Mouse (Mus musculus) kidney, embryonic 15.5 days (tissue): ENCODE data around the gene Hist1h2br. TPM values are rescaled to one million over a fixed set of nuclear protein-coding genes. Genes with fewer than 3 reads are reported as not detected.
"Not testable (repeated sequence)": the region's sequence is repeated elsewhere in the genome, so short reads cannot be mapped to it uniquely, and the experiment has no call there.

ENCODE experiments used
- ATAC-seq: fragments of 200-750 bp; cut with Nextera tagmentation; replicated peaks from 2 replicates; pipeline ENCODE4 v1.8.0; 2017; ENCODE audit warnings: moderate TSS enrichment; ENCODE audit not compliant: low FRiP score
- H3K27ac ChIP-seq: fragments of 300-500 bp; sonication (generic); 2 replicates; pipeline ENCODE4 v1.5.1; 2015; ENCODE audit warnings: mild to moderate bottlenecking, inconsistent platforms
- H3K27me3 ChIP-seq: fragments of 300-500 bp; sonication (generic); 2 replicates; pipeline ENCODE4 v1.6.1; 2015; ENCODE audit warnings: inconsistent platforms
- H3K36me3 ChIP-seq: fragments of 300-500 bp; sonication (generic); 2 replicates; pipeline ENCODE4 v1.6.1; 2015; ENCODE audit warnings: inconsistent platforms
- H3K4me1 ChIP-seq: fragments of 300-500 bp; sonication (generic); 2 replicates; pipeline ENCODE4 v1.6.1; 2015; ENCODE audit warnings: inconsistent platforms
- H3K4me2 ChIP-seq: fragments of 300-500 bp; sonication (generic); 2 replicates; pipeline ENCODE4 v1.6.1; 2015; ENCODE audit warnings: moderate library complexity, mild to moderate bottlenecking, inconsistent platforms
- H3K4me3 ChIP-seq: fragments of 300-500 bp; sonication (generic); replicated peaks from 2 replicates; pipeline ENCODE4 v1.5.1; 2015; ENCODE audit warnings: mild to moderate bottlenecking, inconsistent platforms
- H3K9ac ChIP-seq: fragments of 300-500 bp; sonication (generic); 2 replicates; pipeline ENCODE4 v1.6.1; 2015; ENCODE audit warnings: mild to moderate bottlenecking, inconsistent platforms
- H3K9me3 ChIP-seq: fragments of 300-500 bp; sonication (generic); replicated peaks from 2 replicates; pipeline ENCODE4 v1.6.1; 2016; ENCODE audit warnings: inconsistent platforms
- WGBS: fragments of 180-500 bp; shearing (Covaris S2); methylation state at CpG from one replicate; pipeline ENCODE4 v1.1.7; 2015; ENCODE audit warnings: mixed read lengths; 5-methylcytosine and 5-hydroxymethylcytosine counted together
- polyA plus RNA-seq: library from polyadenylated mRNA; unstranded; fragments of >200 nt; fragmentation: Nextera tagmentation; extraction: Ambion mirVana; gene quantifications from 2 replicates; pipeline ENCODE4 v1.2.1, GENCODE M21; 2015

Gene Hist1h2br
- polyA plus RNA-seq, 1 experiment from 2014 or later = 28.8 TPM

DNA sequence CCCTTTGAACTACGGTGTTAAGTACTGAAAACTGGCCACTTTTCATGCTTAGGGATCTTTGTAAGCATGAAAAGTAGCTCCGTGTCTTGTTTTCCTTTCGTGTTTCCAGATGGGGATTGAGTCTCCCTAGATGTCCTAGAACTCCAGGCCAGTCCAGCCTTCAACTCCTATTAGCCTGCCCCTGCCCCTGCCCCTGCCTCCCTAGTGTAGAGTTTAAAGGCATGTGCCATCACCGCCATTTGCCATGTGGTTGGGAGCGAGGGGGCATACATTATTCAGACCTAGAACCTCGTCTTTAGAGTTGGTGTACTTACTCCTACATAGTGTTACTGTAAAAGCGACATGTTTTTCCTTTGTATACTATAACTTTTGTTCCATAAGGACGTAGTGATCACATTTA is 22.5 kb upstream of the Hist1h2br start:
- not testable (repeated sequence) for H3K4me3 ChIP-seq, H3K36me3 ChIP-seq, H3K4me2 ChIP-seq, H3K4me1 ChIP-seq, H3K27ac ChIP-seq, H3K9me3 ChIP-seq, H3K9ac ChIP-seq, H3K27me3 ChIP-seq
- WGBS = no CpG with 5 or more reads among the region's 8 CpGs
- ATAC-seq = peak; percentile 34

DNA sequence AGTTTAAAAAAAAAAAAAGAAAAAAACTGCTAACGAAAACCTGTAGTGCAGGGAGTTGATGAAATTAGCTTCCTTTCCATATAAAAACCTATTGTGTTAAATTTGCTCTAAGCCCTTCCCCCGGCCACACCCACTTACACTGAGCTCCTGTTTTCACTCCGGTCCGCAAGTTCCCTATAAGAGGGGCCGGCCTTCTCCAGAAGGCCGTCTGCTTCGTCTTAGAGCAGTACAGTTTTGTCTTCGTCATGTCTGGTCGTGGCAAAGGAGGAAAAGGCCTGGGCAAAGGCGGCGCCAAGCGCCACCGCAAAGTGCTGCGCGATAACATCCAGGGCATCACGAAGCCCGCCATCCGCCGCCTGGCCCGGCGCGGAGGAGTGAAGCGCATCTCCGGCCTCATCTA is 22.0 kb upstream of the Hist1h2br start, which contains the start of gene Hist1h4m:
Gene Hist1h4m (plus strand): TSS at position 208 of the 400 bp plus-strand sequence.
- H3K27ac ChIP-seq = peak within 1 kb of the TSS; percentile 75
- H3K9ac ChIP-seq, H3K9me3 ChIP-seq, H3K27me3 ChIP-seq, H3K36me3 ChIP-seq, H3K4me1 ChIP-seq: not testable (repeated sequence)
- ATAC-seq = peak; percentile 41
- peak within 1 kb of the TSS; percentile 50 for H3K4me2 ChIP-seq
- WGBS = no CpG with 5 or more reads among the region's 24 CpGs
- H3K4me3 ChIP-seq = peak within 1 kb of the TSS; percentile 25; the same call in 1 of the 2 replicates

DNA sequence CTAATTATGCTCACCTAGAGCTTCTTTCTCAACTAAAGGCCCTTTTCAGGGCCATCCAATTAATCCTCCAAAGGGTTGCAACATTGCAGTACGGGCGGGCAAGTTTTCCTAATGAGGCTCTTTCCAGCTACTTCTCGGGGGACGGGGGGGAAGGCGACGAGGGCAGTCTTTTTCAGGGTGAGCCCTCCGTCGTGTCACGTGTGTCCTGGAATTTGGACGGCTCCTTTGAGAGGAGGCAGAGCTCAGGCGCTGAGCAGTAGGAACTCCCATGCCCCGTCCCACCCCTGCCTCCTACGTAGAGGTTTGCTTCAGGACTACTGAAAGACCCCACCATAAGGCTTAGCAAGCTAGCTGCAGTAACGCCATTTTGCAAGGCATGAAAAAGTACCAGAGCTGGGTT is 21.5 kb upstream of the Hist1h2br start:
- H3K9ac ChIP-seq, H3K36me3 ChIP-seq, H3K27me3 ChIP-seq, H3K4me1 ChIP-seq, H3K9me3 ChIP-seq: not testable (repeated sequence)
- Histone ChIP-seq H3K4me2 (peak overlapping the region; percentile 50), H3K27ac (peak overlapping the region; percentile 75), H3K4me3 (peak overlapping the region; percentile 25; the same call in 1 of the 2 replicates)
- WGBS = under 1% methylated on average over 14 of the region's 14 CpGs
- ATAC-seq = peak; percentile 47

DNA sequence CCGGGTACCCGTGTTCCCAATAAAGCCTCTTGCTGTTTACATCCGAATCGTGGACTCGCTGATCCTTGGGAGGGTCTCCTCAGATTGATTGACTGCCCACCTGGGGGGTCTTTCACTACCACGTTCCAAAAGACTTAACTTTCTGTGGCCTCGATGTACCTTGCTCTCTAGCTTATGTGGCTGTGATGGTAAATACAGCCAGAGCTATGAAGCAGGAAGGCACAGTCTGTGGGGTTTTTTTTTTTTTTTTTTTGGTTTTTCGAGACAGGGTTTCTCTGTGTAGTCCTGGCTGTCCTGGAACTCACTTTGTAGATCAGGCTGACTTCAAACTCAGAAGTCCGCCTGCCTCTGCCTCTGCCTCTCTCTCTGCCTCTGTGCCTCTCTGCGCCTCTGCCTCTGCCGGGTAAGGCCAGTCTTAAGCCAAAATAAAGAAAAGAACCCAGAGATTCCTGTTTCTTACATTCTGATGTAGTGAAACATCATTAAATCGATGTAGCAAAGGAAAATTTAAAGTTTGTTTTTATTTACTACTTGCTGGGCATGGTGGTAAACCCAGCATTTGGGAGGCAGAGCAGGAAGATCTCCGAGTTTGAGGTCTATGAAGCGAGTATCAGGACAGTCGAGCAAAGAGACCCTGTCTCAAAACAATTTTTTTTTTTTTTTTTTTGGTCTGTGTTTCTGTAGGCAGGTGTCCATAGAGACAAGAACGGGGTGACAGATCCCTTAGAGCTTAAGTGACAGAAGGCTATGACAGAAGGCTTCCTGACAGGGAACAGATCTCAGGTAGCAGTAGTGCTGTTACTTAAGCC is 13.3 kb upstream of the Hist1h2br start:
- H3K27ac ChIP-seq, H3K9me3 ChIP-seq, H3K4me2 ChIP-seq, H3K27me3 ChIP-seq, H3K36me3 ChIP-seq, H3K4me3 ChIP-seq, H3K4me1 ChIP-seq, ATAC-seq, H3K9ac ChIP-seq: not testable (repeated sequence)
- WGBS = 80% methylated on average over 7 of the region's 16 CpGs

DNA sequence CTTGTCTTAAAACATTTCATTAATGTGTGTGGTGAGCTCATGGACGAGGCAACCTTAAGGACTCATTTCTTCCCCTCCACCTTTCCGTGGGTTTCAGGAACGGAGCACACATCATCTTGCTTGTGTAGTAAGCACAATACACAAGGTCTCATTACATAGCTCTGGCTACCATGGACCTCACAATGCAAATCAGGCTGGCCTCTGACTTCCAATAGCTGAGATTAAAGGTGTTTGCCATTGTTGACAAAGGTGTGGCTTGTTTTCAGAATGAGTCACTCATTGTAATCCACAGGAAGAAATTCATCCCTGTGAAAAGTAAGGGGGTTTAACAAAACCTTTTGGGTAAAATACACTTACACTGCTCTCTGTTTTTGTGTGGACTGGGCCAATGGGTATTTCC is 5.0 kb upstream of the Hist1h2br start:
- Histone ChIP-seq H3K27me3 (no peaks in the 10 kb centered on the region), H3K9me3 (no peaks in the 10 kb centered on the region), H3K4me1 (no peaks in the 10 kb centered on the region), H3K9ac (no peak overlapping the region), H3K4me2 (no peak overlapping the region), H3K36me3 (no peaks in the 10 kb centered on the region; the same call in 1 of the 2 replicates), H3K4me3 (no peak overlapping the region), H3K27ac (no peak overlapping the region)
- no peak for ATAC-seq
- WGBS = 92% methylated on average over 3 of the region's 3 CpGs

DNA sequence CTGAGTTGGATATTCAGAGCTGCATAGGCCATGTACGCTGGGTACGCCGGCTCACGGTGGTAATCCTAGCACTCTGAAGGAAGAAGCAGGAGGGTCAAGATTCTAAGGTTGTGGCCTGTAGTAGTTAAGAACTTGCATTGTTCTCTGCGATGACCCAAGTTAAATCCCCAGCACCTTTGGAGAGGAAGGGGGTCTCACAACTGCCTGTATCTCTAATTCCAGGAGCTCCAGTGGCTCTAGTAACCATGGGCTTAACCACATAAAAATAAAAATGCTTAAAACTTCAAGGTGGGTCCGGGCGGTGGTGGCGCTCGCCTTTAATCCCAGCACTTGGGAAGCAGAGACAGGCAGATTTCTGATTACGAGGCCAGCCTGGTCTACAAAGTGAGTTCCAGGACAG is 3.2 kb upstream of the Hist1h2br start:
- Histone ChIP-seq H3K4me3 (no peak overlapping the region), H3K4me1 (no peaks in the 10 kb centered on the region), H3K9ac (no peak overlapping the region), H3K36me3 (no peaks in the 10 kb centered on the region; the same call in 1 of the 2 replicates), H3K9me3 (no peaks in the 10 kb centered on the region), H3K27ac (no peak overlapping the region), H3K27me3 (no peaks in the 10 kb centered on the region), H3K4me2 (peak overlapping the region; percentile 25; the same call in 1 of the 2 replicates)
- no peak for ATAC-seq
- WGBS = 88% methylated on average over 10 of the region's 10 CpGs

DNA sequence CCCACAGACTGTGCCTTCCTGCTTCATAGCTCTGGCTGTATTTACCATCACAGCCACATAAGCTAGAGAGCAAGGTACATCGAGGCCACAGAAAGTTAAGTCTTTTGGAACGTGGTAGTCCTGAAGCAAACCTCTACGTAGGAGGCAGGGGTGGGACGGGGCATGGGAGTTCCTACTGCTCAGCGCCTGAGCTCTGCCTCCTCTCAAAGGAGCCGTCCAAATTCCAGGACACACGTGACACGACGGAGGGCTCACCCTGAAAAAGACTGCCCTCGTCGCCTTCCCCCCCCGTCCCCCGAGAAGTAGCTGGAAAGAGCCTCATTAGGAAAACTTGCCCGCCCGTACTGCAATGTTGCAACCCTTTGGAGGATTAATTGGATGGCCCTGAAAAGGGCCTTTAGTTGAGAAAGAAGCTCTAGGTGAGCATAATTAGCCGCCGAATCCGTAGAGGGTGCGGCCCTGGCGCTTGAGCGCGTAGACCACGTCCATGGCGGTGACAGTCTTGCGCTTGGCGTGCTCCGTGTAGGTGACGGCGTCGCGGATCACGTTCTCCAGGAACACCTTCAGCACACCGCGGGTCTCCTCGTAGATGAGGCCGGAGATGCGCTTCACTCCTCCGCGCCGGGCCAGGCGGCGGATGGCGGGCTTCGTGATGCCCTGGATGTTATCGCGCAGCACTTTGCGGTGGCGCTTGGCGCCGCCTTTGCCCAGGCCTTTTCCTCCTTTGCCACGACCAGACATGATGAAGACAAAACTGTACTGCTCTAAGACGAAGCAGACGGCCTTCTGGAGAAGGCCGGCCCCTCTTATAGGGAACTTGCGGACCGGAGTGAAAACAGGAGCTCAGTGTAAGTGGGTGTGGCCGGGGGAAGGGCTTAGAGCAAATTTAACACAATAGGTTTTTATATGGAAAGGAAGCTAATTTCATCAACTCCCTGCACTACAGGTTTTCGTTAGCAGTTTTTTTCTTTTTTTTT is 1.8 kb upstream of the Hist1h2br start, which contains the start of gene Hist1h4n:
Gene Hist1h4n (minus strand): TSS at position 779 of the 977 bp plus-strand sequence.
- H3K9me3 ChIP-seq, H3K36me3 ChIP-seq, H3K4me1 ChIP-seq, H3K9ac ChIP-seq, H3K27me3 ChIP-seq: not testable (repeated sequence)
- peak within 1 kb of the TSS; percentile 47 for H3K4me2 ChIP-seq
- under 1% methylated on average over 28 of the region's 58 CpGs for WGBS
- H3K4me3 ChIP-seq = peak within 1 kb of the TSS; percentile 31
- peak within 1 kb of the TSS; percentile 66 for H3K27ac ChIP-seq
- peak; percentile 87 for ATAC-seq

DNA sequence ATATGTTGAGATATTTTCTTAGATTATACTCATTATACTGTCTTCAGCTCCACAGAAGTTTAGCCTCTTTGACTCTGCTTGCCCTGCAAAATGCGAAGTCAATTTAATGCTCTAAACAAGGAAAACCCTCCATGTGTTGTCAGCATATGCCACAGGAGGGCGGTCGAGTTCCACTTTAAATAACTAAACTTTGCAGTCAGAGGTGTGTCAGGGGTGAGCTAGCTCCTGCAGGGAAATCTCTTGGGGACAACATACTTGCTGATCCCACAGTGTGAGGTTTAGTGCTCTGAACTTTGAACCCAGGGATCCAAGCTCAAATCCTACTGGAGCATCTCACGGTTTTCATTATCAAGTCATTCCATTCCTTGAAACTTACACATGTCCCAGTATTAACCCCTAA is 7.0 kb downstream of the Hist1h2br start:
- not testable (repeated sequence) for H3K4me2 ChIP-seq, H3K4me3 ChIP-seq, H3K27ac ChIP-seq, H3K27me3 ChIP-seq, H3K9ac ChIP-seq, H3K9me3 ChIP-seq, H3K36me3 ChIP-seq, H3K4me1 ChIP-seq
- no CpG with 5 or more reads among the region's 4 CpGs for WGBS
- peak; percentile 77 for ATAC-seq

DNA sequence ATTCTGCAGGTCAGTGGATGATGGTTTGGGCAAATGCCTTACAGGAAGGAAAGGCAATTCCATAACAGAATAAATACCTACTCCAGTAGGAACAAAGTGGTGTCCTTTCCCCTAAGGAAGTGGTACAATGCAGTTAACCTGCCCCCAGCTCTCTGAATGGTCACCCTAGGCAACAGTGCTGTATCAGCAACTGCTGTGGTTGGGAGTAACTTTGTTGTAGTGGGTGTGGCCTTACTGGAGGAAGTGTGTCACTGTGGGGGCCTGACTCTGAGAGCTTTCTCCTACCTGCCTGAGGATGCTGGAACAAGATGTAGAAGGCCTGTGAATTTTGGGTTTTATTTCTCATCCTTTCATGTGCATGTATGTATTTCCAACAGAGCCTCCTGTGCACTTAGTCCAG is 12.8 kb downstream of the Hist1h2br start:
- ATAC-seq, H3K36me3 ChIP-seq, H3K9me3 ChIP-seq, H3K9ac ChIP-seq, H3K4me1 ChIP-seq, H3K27me3 ChIP-seq, H3K27ac ChIP-seq, H3K4me3 ChIP-seq, H3K4me2 ChIP-seq: not testable (repeated sequence)

DNA sequence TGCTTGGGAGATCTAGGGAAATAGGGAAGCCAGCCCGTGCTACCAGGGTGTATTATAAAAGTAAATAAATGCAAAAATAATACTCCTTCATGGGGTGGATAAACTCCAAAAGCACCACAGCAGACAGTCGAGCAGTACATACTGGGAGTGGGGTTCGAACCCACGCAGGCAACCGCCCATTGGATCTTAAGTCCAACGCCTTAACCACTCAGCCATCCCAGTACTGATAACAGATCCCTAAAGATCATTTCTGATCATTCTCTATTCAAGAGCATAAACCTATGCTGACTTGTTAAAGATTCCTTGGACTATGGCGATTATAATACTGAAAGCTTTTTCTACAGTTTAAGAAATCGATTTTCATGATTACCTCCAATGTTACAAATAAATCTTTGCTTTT is 14.3 kb downstream of the Hist1h2br start:
- H3K4me2 ChIP-seq = no peak overlapping the region
- no peaks in the 10 kb centered on the region for H3K36me3 ChIP-seq
- H3K27me3 ChIP-seq = no peaks in the 10 kb centered on the region
- WGBS = 31% methylated on average over 8 of the region's 8 CpGs
- ATAC-seq = no peak
- H3K27ac ChIP-seq = no peak overlapping the region
- no peak overlapping the region for H3K9ac ChIP-seq
- H3K4me1 ChIP-seq = no peaks in the 10 kb centered on the region
- H3K4me3 ChIP-seq = no peak overlapping the region
- no peaks in the 10 kb centered on the region for H3K9me3 ChIP-seq

DNA sequence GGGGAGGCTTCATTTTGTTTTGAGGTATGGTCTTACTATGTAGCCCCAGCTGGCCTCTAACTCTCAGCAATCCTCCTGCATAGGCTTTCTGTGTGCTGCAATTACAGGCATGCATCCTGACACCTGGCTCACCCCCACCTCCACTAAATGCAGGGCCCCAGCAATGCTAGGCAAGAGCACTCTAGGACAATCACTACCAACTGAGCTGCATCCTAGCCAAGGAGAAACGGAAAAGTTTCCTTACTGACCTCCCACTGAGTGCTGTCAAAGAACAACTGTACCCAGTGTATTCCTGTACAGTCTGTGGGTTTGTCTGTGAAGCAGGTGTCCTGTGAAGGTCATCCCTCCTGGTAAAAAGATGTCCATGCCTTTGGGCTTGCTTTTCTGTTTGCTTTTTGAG is 17.2 kb downstream of the Hist1h2br start:
- not testable (repeated sequence) for H3K9me3 ChIP-seq, H3K36me3 ChIP-seq, H3K4me2 ChIP-seq, H3K4me3 ChIP-seq, H3K27ac ChIP-seq, H3K27me3 ChIP-seq, H3K4me1 ChIP-seq, H3K9ac ChIP-seq, ATAC-seq
- WGBS = 42% methylated on average over 1 of the region's 1 CpGs
